Mouse (Mus musculus) heart, embryonic 13.5 days (tissue): ENCODE results near the gene Col23a1. TPM values are rescaled to one million over a fixed set of nuclear protein-coding genes. Genes with fewer than 3 reads are reported as not detected.

Source experiments
- ATAC-seq: fragments of 200-750 bp; cut with Nextera tagmentation; 2 replicates; pipeline ENCODE4 v1.8.0; 2017; ENCODE audit warnings: moderate TSS enrichment; ENCODE audit not compliant: insufficient number of reproducible peaks, low FRiP score, low TSS enrichment; ENCODE audit errors: extremely low read depth
- H3K27ac ChIP-seq: fragments of 300-500 bp; sonication (generic); replicated peaks from 2 replicates; pipeline ENCODE4 v1.5.1; 2015; ENCODE audit warnings: moderate library complexity, mild to moderate bottlenecking, inconsistent platforms
- H3K27me3 ChIP-seq: fragments of 300-500 bp; sonication (generic); replicated peaks from 2 replicates; pipeline ENCODE4 v1.6.1; 2015; ENCODE audit warnings: mild to moderate bottlenecking, inconsistent platforms
- H3K36me3 ChIP-seq: fragments of 300-500 bp; sonication (generic); 2 replicates; pipeline ENCODE4 v1.6.1; 2015; ENCODE audit warnings: mild to moderate bottlenecking, inconsistent platforms
- H3K4me1 ChIP-seq: fragments of 300-500 bp; sonication (generic); 2 replicates; pipeline ENCODE4 v1.6.1; 2015; ENCODE audit warnings: inconsistent platforms
- H3K4me2 ChIP-seq: fragments of 300-500 bp; sonication (generic); 2 replicates; pipeline ENCODE4 v1.6.1; 2015; ENCODE audit warnings: inconsistent platforms, mild to moderate bottlenecking, moderate library complexity
- H3K4me3 ChIP-seq: fragments of 300-500 bp; sonication (generic); 2 replicates; pipeline ENCODE4 v1.5.1; 2015; ENCODE audit warnings: moderate library complexity, mild to moderate bottlenecking, inconsistent platforms
- H3K9ac ChIP-seq: fragments of 300-500 bp; sonication (generic); 2 replicates; pipeline ENCODE4 v1.6.1; 2015; ENCODE audit warnings: inconsistent platforms, mild to moderate bottlenecking, moderate library complexity
- H3K9me3 ChIP-seq: fragments of 300-500 bp; sonication (generic); 2 replicates; pipeline ENCODE4 v1.6.1; 2016; ENCODE audit warnings: inconsistent platforms
- WGBS: fragments of 180-500 bp; shearing (Covaris S2); methylation state at CpG from one replicate; pipeline ENCODE4 v1.1.7; 2015; ENCODE audit warnings: mixed read lengths; 5-methylcytosine and 5-hydroxymethylcytosine counted together
- polyA plus RNA-seq: library from polyadenylated mRNA; unstranded; fragments of >200 nt; fragmentation: Nextera tagmentation; extraction: Ambion mirVana; gene quantifications from 2 replicates; pipeline ENCODE4 v1.2.1, GENCODE M21; 2015

Col23a1 gene
- polyA plus RNA-seq, 1 experiment from 2014 or later: 9.9 TPM

DNA sequence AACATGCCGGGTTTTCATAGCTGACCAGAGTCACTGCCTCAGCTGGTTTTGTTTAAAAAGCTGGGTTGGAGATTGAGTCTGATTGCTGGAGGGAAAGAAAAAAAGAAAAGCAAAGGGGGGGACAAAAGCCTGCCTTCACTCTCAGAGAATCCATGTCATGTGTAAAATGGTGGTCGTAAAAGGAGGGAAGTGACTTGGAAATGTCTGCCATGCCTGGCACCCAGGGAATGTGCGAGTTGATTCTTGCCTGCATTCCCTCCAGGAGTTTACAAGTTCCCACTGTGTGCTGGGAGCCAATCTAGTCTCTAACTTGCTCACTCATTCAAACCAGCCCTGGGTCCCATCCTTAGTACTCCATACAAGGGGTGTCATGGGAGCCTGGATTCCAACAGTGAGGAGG is 100.8 kb downstream of the Col23a1 start:
- H3K27ac ChIP-seq: no peak overlapping the region
- no peak overlapping the region for H3K4me2 ChIP-seq
- 65% methylated on average over 3 of the region's 3 CpGs for WGBS

DNA sequence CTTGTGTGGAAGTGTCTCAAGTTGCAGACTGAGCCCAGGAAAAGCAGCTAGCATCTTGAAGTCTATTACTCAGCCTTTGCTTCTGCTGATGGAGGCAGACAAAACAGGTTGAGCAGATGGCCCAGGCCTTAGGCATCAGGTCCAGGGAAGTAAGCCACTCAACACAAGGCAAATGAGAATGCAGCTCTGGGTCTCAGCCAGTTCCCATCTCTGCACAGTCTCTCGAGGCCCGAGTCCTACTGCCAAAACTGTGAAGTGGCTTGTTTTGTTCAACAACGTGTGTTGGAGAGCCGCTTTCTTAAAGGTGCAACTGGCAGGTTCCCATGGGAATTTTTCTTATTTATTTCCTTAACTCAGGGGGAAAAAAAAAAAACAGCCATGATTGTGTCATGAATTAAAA is 101.8 kb downstream of the Col23a1 start:
- no peaks in the 10 kb centered on the region for H3K36me3 ChIP-seq
- no peak for ATAC-seq
- H3K4me3 ChIP-seq: no peak overlapping the region
- H3K9me3 ChIP-seq: no peaks in the 10 kb centered on the region
- no peak overlapping the region for H3K9ac ChIP-seq
- H3K4me2 ChIP-seq: no peak overlapping the region
- WGBS: 50% methylated on average over 4 of the region's 4 CpGs
- peaks cover 51% of the 10 kb centered on the region for H3K27me3 ChIP-seq
- H3K27ac ChIP-seq: no peak overlapping the region
- no peaks in the 10 kb centered on the region for H3K4me1 ChIP-seq

More for the DNA sequence above, 100.8 kb downstream of the Col23a1 start:
- Histone ChIP-seq H3K9me3 (no peaks in the 10 kb centered on the region), H3K4me1 (no peaks in the 10 kb centered on the region), H3K9ac (no peak overlapping the region), H3K4me3 (no peak overlapping the region), H3K36me3 (no peaks in the 10 kb centered on the region), H3K27me3 (peaks cover 50% of the 10 kb centered on the region)
- no peak for ATAC-seq

GRCm38 (mm10) chr11:51394301-51394865 is 104.7 kb downstream of the Col23a1 start:
- H3K36me3 ChIP-seq: no peaks in the 10 kb centered on the region
- no peak overlapping the region for H3K9ac ChIP-seq
- 82% methylated on average over 9 of the region's 9 CpGs for WGBS
- H3K27me3 ChIP-seq: peaks cover 50% of the 10 kb centered on the region
- ATAC-seq: no peak
- no peaks in the 10 kb centered on the region for H3K9me3 ChIP-seq
- H3K4me2 ChIP-seq: no peak overlapping the region
- H3K4me1 ChIP-seq: no peaks in the 10 kb centered on the region
- no peak overlapping the region for H3K4me3 ChIP-seq
- H3K27ac ChIP-seq: no peak overlapping the region

DNA sequence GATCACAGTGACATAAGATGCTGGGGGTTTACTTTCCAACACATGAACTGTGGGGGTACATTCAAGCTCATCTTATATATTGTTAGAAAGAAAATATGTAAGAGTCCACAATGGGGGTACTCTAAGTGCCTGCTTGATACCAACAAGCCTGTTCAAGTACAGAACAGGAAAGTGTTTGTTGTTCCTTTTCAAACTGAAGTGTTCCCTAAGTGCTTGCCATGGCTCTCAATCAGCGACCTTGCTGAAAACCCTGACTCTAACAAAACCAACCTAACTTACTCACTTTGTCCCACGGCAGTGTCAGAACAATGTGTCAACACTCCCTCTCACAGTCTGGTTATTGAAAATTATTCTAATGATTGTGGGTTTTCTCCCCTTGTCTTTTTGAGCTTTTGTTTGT is 106.7 kb downstream of the Col23a1 start:
- H3K36me3 ChIP-seq: no peaks in the 10 kb centered on the region
- H3K27me3 ChIP-seq: peaks cover 48% of the 10 kb centered on the region
- no peak overlapping the region for H3K4me2 ChIP-seq
- WGBS: 44% methylated on average over 2 of the region's 2 CpGs
- no peak overlapping the region for H3K27ac ChIP-seq
- no peak overlapping the region for H3K4me3 ChIP-seq
- no peaks in the 10 kb centered on the region for H3K9me3 ChIP-seq
- ATAC-seq: no peak
- H3K9ac ChIP-seq: no peak overlapping the region
- no peaks in the 10 kb centered on the region for H3K4me1 ChIP-seq

GRCm38 (mm10) chr11:51398084-51398483 is 108.4 kb downstream of the Col23a1 start:
- Histone ChIP-seq H3K36me3 (no peaks in the 10 kb centered on the region), H3K27me3 (peaks cover 46% of the 10 kb centered on the region), H3K4me1 (peaks cover 2% of the 10 kb centered on the region; the same call in 1 of the 2 replicates), H3K4me2 (no peak overlapping the region), H3K9me3 (no peaks in the 10 kb centered on the region), H3K4me3 (no peak overlapping the region), H3K9ac (no peak overlapping the region), H3K27ac (no peak overlapping the region)
- WGBS: 88% methylated on average over 5 of the region's 5 CpGs
- no peak for ATAC-seq

DNA sequence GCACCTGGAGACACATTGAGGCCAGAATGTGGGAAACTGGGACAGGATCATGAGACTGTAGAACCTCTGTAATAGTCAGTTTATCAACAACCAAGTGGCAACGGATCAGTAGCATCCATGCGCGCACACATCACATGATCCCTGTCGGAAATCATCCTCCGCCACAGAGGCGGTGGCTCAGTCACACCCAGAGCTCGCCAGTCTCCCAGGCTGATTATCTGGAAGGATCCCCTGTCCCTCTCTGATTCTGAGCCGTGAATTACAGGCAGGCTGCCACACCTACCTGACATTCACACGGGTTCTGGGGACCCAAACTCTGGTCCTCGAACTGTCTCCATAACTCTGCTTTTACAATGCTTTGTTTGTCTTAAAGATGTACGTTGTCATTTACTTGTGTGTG is 110.6 kb downstream of the Col23a1 start:
- Histone ChIP-seq H3K9ac (no peak overlapping the region), H3K27ac (no peak overlapping the region), H3K36me3 (no peaks in the 10 kb centered on the region), H3K4me3 (no peak overlapping the region), H3K9me3 (no peaks in the 10 kb centered on the region), H3K27me3 (peaks cover 49% of the 10 kb centered on the region), H3K4me1 (peaks cover 10% of the 10 kb centered on the region; the same call in 1 of the 2 replicates), H3K4me2 (no peak overlapping the region)
- WGBS: 74% methylated on average over 11 of the region's 11 CpGs
- no peak for ATAC-seq

DNA sequence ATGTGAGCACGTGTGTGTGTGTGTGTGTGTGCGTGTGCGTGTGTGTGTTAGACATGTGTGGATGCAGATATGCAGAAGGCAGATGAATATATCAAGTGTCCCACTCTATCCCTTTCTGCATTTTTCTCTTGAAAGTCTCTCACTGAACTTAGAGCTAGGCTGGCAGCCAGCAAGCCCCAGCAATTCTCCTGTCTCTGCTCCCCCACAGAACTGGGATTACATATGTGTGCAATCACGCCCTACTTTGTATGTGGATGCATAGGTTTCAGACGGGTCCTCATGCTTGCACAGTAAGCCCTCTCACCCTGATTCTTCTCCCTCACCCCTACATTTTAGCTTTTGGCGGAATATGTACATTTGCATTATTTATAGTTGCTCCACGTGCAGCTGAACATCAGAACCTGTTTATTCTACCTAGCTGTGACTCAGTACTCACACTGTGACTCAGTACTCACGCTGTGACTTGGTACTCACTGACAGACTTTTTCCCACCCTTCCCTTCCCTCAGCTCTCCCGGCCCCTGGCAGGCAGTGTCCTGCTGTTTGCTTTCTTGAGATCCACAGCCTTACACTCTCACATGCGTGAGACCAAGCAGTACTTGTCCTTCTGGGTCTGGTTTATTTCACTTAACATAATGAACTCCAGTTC is 111.9 kb downstream of the Col23a1 start:
- Histone ChIP-seq H3K9ac (no peak overlapping the region), H3K4me2 (no peak overlapping the region), H3K4me1 (peaks cover 10% of the 10 kb centered on the region; the same call in 1 of the 2 replicates), H3K36me3 (no peaks in the 10 kb centered on the region), H3K4me3 (no peak overlapping the region), H3K9me3 (no peaks in the 10 kb centered on the region), H3K27me3 (peaks cover 55% of the 10 kb centered on the region), H3K27ac (no peak overlapping the region)
- ATAC-seq: no peak
- 72% methylated on average over 10 of the region's 10 CpGs for WGBS

GRCm38 (mm10) chr11:51403886-51404285 is 114.2 kb downstream of the Col23a1 start:
- Histone ChIP-seq H3K4me2 (no peak overlapping the region), H3K4me3 (no peak overlapping the region), H3K4me1 (peaks cover 10% of the 10 kb centered on the region; the same call in 1 of the 2 replicates), H3K36me3 (no peaks in the 10 kb centered on the region), H3K27me3 (peaks cover 44% of the 10 kb centered on the region), H3K27ac (peak overlapping the region; percentile 2; the same call in 1 of the 2 replicates), H3K9me3 (no peaks in the 10 kb centered on the region), H3K9ac (no peak overlapping the region)
- ATAC-seq: no peak
- 44% methylated on average over 2 of the region's 2 CpGs for WGBS

GRCm38 (mm10) chr11:51404865-51405440 is 115.2 kb downstream of the Col23a1 start:
- peaks cover 10% of the 10 kb centered on the region; the same call in 1 of the 2 replicates for H3K4me1 ChIP-seq
- no peaks in the 10 kb centered on the region for H3K36me3 ChIP-seq
- no peak overlapping the region for H3K9ac ChIP-seq
- no peak overlapping the region for H3K27ac ChIP-seq
- no peaks in the 10 kb centered on the region for H3K9me3 ChIP-seq
- no peak overlapping the region for H3K4me2 ChIP-seq
- no peak overlapping the region for H3K4me3 ChIP-seq
- H3K27me3 ChIP-seq: peaks cover 43% of the 10 kb centered on the region
- WGBS: 70% methylated on average over 5 of the region's 5 CpGs
- no peak for ATAC-seq

GRCm38 (mm10) chr11:51406531-51406930 is 116.8 kb downstream of the Col23a1 start:
- H3K4me3 ChIP-seq: no peak overlapping the region
- ATAC-seq: no peak
- no peaks in the 10 kb centered on the region for H3K9me3 ChIP-seq
- peaks cover 29% of the 10 kb centered on the region for H3K27me3 ChIP-seq
- H3K4me1 ChIP-seq: peaks cover 10% of the 10 kb centered on the region; the same call in 1 of the 2 replicates
- H3K36me3 ChIP-seq: no peaks in the 10 kb centered on the region
- WGBS: 78% methylated on average over 8 of the region's 8 CpGs
- no peak overlapping the region for H3K4me2 ChIP-seq
- no peak overlapping the region for H3K9ac ChIP-seq
- no peak overlapping the region for H3K27ac ChIP-seq

- Histone ChIP-seq H3K4me1 (peaks cover 10% of the 10 kb centered on the region; the same call in 1 of the 2 replicates), H3K36me3 (no peaks in the 10 kb centered on the region), H3K4me3 (no peak overlapping the region), H3K9me3 (no peaks in the 10 kb centered on the region), H3K27ac (no peak overlapping the region), H3K4me2 (no peak overlapping the region), H3K9ac (no peak overlapping the region), H3K27me3 (peaks cover 25% of the 10 kb centered on the region)
- WGBS: 77% methylated on average over 8 of the region's 8 CpGs
- no peak for ATAC-seq
Measured at GRCm38 (mm10) chr11:51407351-51407750, 117.6 kb downstream of the Col23a1 start.
